Mouse (Mus musculus) urinary bladder, postnatal 0 days (tissue): ENCODE data around the gene Nek11. TPM values are rescaled to one million over a fixed set of nuclear protein-coding genes. Genes with fewer than 3 reads are reported as not detected.

Experiments
- polyA plus RNA-seq: library from polyadenylated mRNA; unstranded; fragments of >200 nt; fragmentation: Nextera tagmentation; extraction: Ambion mirVana; gene quantifications from 2 replicates; pipeline ENCODE4 v1.2.1, GENCODE M21; 2015

Nek11 gene
- polyA plus RNA-seq = 0.12 and 0.23 TPM in 2 replicates

DNA sequence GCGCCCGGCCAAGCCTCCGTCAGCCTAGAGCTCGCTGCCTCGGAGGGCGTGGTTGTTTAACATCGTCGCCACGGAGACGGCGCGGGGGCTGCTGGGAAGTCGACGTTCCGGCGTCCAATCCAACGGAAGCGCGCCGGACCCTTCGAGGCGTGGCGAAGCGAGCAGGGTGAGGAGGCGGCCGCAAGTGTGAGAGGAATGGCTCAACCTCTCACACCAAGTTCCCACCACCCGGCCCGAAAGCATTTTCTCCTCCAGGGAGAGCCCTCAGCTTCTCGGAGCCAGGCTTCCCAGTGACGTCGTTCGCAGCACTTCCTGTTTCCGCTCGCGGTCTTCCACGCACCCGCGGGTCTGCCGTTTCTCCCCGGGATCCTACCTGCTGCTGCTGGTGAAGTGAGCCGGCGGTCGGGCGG lies at the start of gene Nek11, which contains the start of gene Aste1:
TSS of gene Nek11 (minus strand) at position 307 of the 410 bp plus-strand sequence.
TSS of gene Aste1 (plus strand) at position 175 of the 410 bp plus-strand sequence.

DNA sequence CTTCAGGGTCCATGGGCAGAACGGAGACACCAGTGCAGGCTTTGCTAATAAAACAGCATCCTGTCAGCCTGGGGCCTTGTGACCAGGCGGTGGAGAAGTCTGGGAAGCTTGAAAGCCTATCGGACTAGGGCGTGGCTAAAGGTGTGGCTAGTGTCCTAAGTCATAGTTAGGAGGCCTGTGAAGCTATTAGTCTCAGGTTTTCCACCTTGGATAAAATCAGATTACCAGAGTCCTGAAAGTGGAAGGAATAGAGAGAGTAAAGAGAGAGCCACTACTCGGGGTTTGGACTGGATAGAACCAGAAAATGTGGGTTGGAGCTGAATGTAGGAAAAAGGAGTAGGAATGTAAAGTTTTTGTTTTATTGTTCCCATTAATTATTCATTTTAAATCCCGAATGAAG lies 250.3 kb downstream of the Nek11 start, which contains the start of gene 1700080E11Rik:
TSS of gene 1700080E11Rik (minus strand) at position 101 of the 400 bp plus-strand sequence.

DNA sequence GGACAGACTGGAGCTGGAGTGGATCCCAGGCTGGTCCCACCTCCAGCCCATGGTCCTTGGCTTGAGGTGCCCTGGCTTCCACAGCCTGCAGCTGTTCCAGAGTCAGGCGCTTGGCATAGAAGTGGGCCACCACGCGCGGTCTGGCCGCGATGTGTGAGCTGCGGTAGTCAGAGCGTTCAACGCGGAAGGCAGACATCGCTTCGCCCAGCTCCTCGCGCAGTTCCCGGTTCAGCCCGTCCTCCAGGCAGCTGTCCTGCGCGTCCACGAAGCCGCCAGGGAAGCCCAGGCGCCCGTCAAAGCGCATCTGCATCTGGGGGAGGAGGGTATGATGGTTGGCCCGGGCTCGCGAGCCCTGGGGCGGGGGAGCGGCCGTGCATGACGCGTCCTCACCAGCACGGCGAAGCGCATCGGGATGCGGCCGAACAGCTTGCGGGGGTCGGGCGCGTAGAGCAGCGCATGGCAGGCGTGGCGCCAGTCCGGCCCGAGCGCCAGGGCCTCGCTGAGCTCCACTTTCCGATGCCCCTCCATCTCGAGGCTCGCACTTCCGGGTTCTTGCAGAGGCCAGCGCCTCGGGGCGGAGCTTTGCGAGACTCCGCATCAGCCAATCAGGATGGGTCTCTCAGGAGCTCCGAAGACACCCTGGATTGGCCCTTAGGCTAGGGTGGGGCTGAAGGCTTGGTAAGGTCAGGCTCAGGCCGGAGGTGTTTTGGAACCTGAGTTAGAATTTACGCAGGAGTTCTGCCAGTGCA lies 263.9 kb downstream of the Nek11 start, which contains the start of gene Nudt16:
TSS of gene Nudt16 (minus strand) at position 572 of the 749 bp plus-strand sequence.

Other genes with a start within 250 kb of the Nek11 start
- gene Aste1, start 132 bp downstream of the Nek11 start, polyA plus RNA-seq = 6.5 and 7.5 TPM in 2 replicates
- gene Atp2c1, start 131.8 kb upstream of the Nek11 start, polyA plus RNA-seq = 45.0 and 50.5 TPM in 2 replicates
- 10.1 and 10.8 TPM in 2 replicates for gene Pik3r4, start 247.5 kb upstream of the Nek11 start, polyA plus RNA-seq